Mouse (Mus musculus): ENCODE measurements around the gene Psmc3ip. TPM values are rescaled to one million over a fixed set of nuclear protein-coding genes. Genes with fewer than 3 reads are reported as not detected.
A peak's percentile ranks its signal among the peaks of the same experiment; 100 is the strongest.

The Psmc3ip gene
- 15.0 and 18.1 TPM in 2 replicates for polyA plus RNA-seq (2015; fragmentation: Nextera tagmentation; extraction: Ambion mirVana)

GRCm38 (mm10) chr11:101095314-101096024, at the start of gene Psmc3ip:
TSS of gene Psmc3ip (minus strand) at chr11:101095436.
- Histone ChIP-seq H3K36me3 (ENCODE audit: control insufficient read depth, insufficient read depth, low read length) (peaks cover 35% of the 10 kb centered on the region), H3K9me3 (ENCODE audit: control insufficient read depth, low read length) (no peaks in the 10 kb centered on the region), H3K27ac (ENCODE audit: low read length) (peak within 1 kb of the TSS; percentile 97), H3K9ac (ENCODE audit: low read depth, low read length) (peak within 1 kb of the TSS; percentile 92), H3K4me1 (ENCODE audit: control insufficient read depth, insufficient read depth, low read length) (peaks cover 10% of the 10 kb centered on the region), H3K27me3 (replicated peaks; ENCODE audit: control insufficient read depth, insufficient read depth, low read length) (no peaks in the 10 kb centered on the region), H3K4me3 (ENCODE audit: low read length) (peak within 1 kb of the TSS; percentile 92), H3K4me2 (ENCODE audit: low read depth, low read length) (peak within 1 kb of the TSS; percentile 96)
- ATAC-seq, result peak; percentile 97
- under 1% methylated on average over 43 of the region's 43 CpGs for WGBS

GRCm38 (mm10) chr11:101143338-101144225, 48.3 kb upstream of the Psmc3ip start:
- 25% methylated on average over 18 of the region's 19 CpGs for WGBS
- Histone ChIP-seq H3K4me3 (ENCODE audit: low read length) (peak overlapping the region; percentile 29), H3K4me2 (ENCODE audit: low read depth, low read length) (peak overlapping the region; percentile 52), H3K27me3 (replicated peaks; ENCODE audit: control insufficient read depth, insufficient read depth, low read length) (no peaks in the 10 kb centered on the region), H3K27ac (ENCODE audit: low read length) (no peak overlapping the region), H3K4me1 (ENCODE audit: control insufficient read depth, insufficient read depth, low read length) (peaks cover 16% of the 10 kb centered on the region), H3K9me3 (ENCODE audit: control insufficient read depth, low read length) (no peaks in the 10 kb centered on the region), H3K36me3 (ENCODE audit: control insufficient read depth, insufficient read depth, low read length) (no peaks in the 10 kb centered on the region), H3K9ac (ENCODE audit: low read depth, low read length) (peak overlapping the region; percentile 48)
- ATAC-seq, result 0 out of 2 replicates have a peak, but pooled peaks have one; percentile 44

GRCm38 (mm10) chr11:101142215-101142967, 47.2 kb upstream of the Psmc3ip start:
- H3K4me1 ChIP-seq (ENCODE audit: control insufficient read depth, insufficient read depth, low read length), result peaks cover 17% of the 10 kb centered on the region
- 86% methylated on average over 10 of the region's 10 CpGs for WGBS
- H3K27ac ChIP-seq (ENCODE audit: low read length), result no peak overlapping the region
- H3K9me3 ChIP-seq (ENCODE audit: control insufficient read depth, low read length), result no peaks in the 10 kb centered on the region
- no peak for ATAC-seq
- H3K9ac ChIP-seq (ENCODE audit: low read depth, low read length), result no peak overlapping the region
- no peak overlapping the region for H3K4me3 ChIP-seq (ENCODE audit: low read length)
- no peaks in the 10 kb centered on the region for H3K36me3 ChIP-seq (ENCODE audit: control insufficient read depth, insufficient read depth, low read length)
- H3K4me2 ChIP-seq (ENCODE audit: low read depth, low read length), result no peak overlapping the region
- H3K27me3 ChIP-seq (replicated peaks; ENCODE audit: control insufficient read depth, insufficient read depth, low read length), result no peaks in the 10 kb centered on the region

- no peaks in the 10 kb centered on the region for H3K9me3 ChIP-seq (ENCODE audit: control insufficient read depth, low read length)
- no peaks in the 10 kb centered on the region for H3K36me3 ChIP-seq (ENCODE audit: control insufficient read depth, insufficient read depth, low read length)
- no peak overlapping the region for H3K27ac ChIP-seq (ENCODE audit: low read length)
- ATAC-seq, result no peak
- peaks cover 17% of the 10 kb centered on the region for H3K4me1 ChIP-seq (ENCODE audit: control insufficient read depth, insufficient read depth, low read length)
- 83% methylated on average over 8 of the region's 8 CpGs for WGBS
- no peak overlapping the region for H3K4me3 ChIP-seq (ENCODE audit: low read length)
- H3K4me2 ChIP-seq (ENCODE audit: low read depth, low read length), result no peak overlapping the region
- H3K9ac ChIP-seq (ENCODE audit: low read depth, low read length), result no peak overlapping the region
- H3K27me3 ChIP-seq (replicated peaks; ENCODE audit: control insufficient read depth, insufficient read depth, low read length), result no peaks in the 10 kb centered on the region
Observed at GRCm38 (mm10) chr11:101141088-101141487, 45.9 kb upstream of the Psmc3ip start.

- H3K36me3 ChIP-seq (ENCODE audit: control insufficient read depth, insufficient read depth, low read length), result no peaks in the 10 kb centered on the region
- no peaks in the 10 kb centered on the region for H3K27me3 ChIP-seq (replicated peaks; ENCODE audit: control insufficient read depth, insufficient read depth, low read length)
- peak overlapping the region; percentile 35 for H3K4me3 ChIP-seq (ENCODE audit: low read length)
- H3K4me1 ChIP-seq (ENCODE audit: control insufficient read depth, insufficient read depth, low read length), result peaks cover 17% of the 10 kb centered on the region
- H3K4me2 ChIP-seq (ENCODE audit: low read depth, low read length), result peak overlapping the region; percentile 63
- H3K27ac ChIP-seq (ENCODE audit: low read length), result no peak overlapping the region
- H3K9ac ChIP-seq (ENCODE audit: low read depth, low read length), result peak overlapping the region; percentile 50
- whole genome bisulfite sequencing, result 27% methylated on average over 27 of the region's 27 CpGs
- H3K9me3 ChIP-seq (ENCODE audit: control insufficient read depth, low read length), result no peaks in the 10 kb centered on the region
- ATAC-seq, result no peak
Observed at GRCm38 (mm10) chr11:101140164-101140819, 45.1 kb upstream of the Psmc3ip start.

GRCm38 (mm10) chr11:101138536-101139181, 43.4 kb upstream of the Psmc3ip start:
- Histone ChIP-seq H3K4me1 (ENCODE audit: control insufficient read depth, insufficient read depth, low read length) (peaks cover 13% of the 10 kb centered on the region), H3K36me3 (ENCODE audit: control insufficient read depth, insufficient read depth, low read length) (no peaks in the 10 kb centered on the region), H3K27me3 (replicated peaks; ENCODE audit: control insufficient read depth, insufficient read depth, low read length) (no peaks in the 10 kb centered on the region), H3K9me3 (ENCODE audit: control insufficient read depth, low read length) (no peaks in the 10 kb centered on the region), H3K4me2 (ENCODE audit: low read depth, low read length) (peak overlapping the region; percentile 44), H3K9ac (ENCODE audit: low read depth, low read length) (peak overlapping the region; percentile 15), H3K27ac (ENCODE audit: low read length) (no peak overlapping the region), H3K4me3 (ENCODE audit: low read length) (peak overlapping the region; percentile 12; the same call in 1 of the 2 replicates)
- peak; percentile 53 for ATAC-seq
- 25% methylated on average over 15 of the region's 15 CpGs for WGBS

- ATAC-seq, result no peak
- H3K4me3 ChIP-seq (ENCODE audit: low read length), result no peak overlapping the region
- 77% methylated on average over 7 of the region's 7 CpGs for WGBS
- no peak overlapping the region for H3K4me2 ChIP-seq (ENCODE audit: low read depth, low read length)
- H3K36me3 ChIP-seq (ENCODE audit: control insufficient read depth, insufficient read depth, low read length), result no peaks in the 10 kb centered on the region
- peaks cover 10% of the 10 kb centered on the region; the same call in 1 of the 2 replicates for H3K4me1 ChIP-seq (ENCODE audit: control insufficient read depth, insufficient read depth, low read length)
- no peaks in the 10 kb centered on the region for H3K9me3 ChIP-seq (ENCODE audit: control insufficient read depth, low read length)
- no peak overlapping the region for H3K27ac ChIP-seq (ENCODE audit: low read length)
- H3K9ac ChIP-seq (ENCODE audit: low read depth, low read length), result no peak overlapping the region
- no peaks in the 10 kb centered on the region for H3K27me3 ChIP-seq (replicated peaks; ENCODE audit: control insufficient read depth, insufficient read depth, low read length)
Observed at GRCm38 (mm10) chr11:101137000-101137399, 41.8 kb upstream of the Psmc3ip start.

GRCm38 (mm10) chr11:101134217-101134865, 39.1 kb upstream of the Psmc3ip start:
- WGBS, result 76% methylated on average over 13 of the region's 13 CpGs
- Histone ChIP-seq H3K4me3 (ENCODE audit: low read length) (no peak overlapping the region), H3K27me3 (replicated peaks; ENCODE audit: control insufficient read depth, insufficient read depth, low read length) (no peaks in the 10 kb centered on the region), H3K9me3 (ENCODE audit: control insufficient read depth, low read length) (no peaks in the 10 kb centered on the region), H3K4me2 (ENCODE audit: low read depth, low read length) (no peak overlapping the region), H3K4me1 (ENCODE audit: control insufficient read depth, insufficient read depth, low read length) (peaks cover 10% of the 10 kb centered on the region; the same call in 1 of the 2 replicates), H3K27ac (ENCODE audit: low read length) (no peak overlapping the region), H3K36me3 (ENCODE audit: control insufficient read depth, insufficient read depth, low read length) (no peaks in the 10 kb centered on the region), H3K9ac (ENCODE audit: low read depth, low read length) (no peak overlapping the region)
- no peak for ATAC-seq
